Mouse (Mus musculus) adrenal gland, adult 18-20 months (tissue): Measurements from ENCODE around the gene Nup210l. TPM values are rescaled to one million over a fixed set of nuclear protein-coding genes. Genes with fewer than 3 reads are reported as not detected.

Source experiments
- DNase-seq, 2 experiments: peaks; one replicate each; pipeline ENCODE4 v3.0.0; 2021 to 2022; ENCODE audit warnings: low spot score in 2 of 2
- long read RNA-seq, 2 experiments: library from polyadenylated mRNA; stranded (forward); transcript quantifications; one replicate each; pipeline ENCODE4 v2.0.0; 2021
- total RNA-seq, 2 experiments: library from RNA; stranded (reverse); gene quantifications; 1 replicate in 1 of 2; 2 replicates in 1 of 2; pipeline ENCODE4 v1.2.3; 2021

The Nup210l gene
- under 1 TPM; 0.48 to 0.53 TPM for total RNA-seq
- long read RNA-seq, experiment 1, result 0 reads
- long read RNA-seq, experiment 2, result 0 reads

DNA sequence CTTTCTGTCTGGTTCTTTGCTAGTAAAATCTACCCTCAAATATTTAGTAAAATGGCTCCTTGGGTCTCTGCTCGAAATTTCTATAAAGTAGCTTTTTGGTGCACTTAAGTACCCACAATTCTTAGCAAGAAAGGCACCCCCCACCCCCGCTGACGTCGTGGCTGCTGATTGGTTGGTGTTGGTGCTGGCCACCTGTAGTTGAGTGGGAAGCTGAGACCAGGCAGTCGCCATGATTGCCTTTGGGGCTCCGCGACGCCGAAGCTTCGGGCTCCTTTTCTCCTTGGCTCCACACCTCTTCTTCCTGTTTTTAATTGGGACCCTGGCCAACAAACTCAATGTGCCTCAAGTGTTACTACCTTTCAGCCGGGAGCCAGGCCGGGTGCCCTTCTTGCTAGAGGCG is at the start of gene Nup210l:
Gene Nup210l, plus strand, starts transcription at position 195 of the 400 bp plus-strand sequence.
- DNase-seq, result no peak

- DNase-seq, result no peak
These were observed 42.4 kb upstream of the Nup210l start for GRCm38 (mm10) chr3:90061549-90061948.

DNA sequence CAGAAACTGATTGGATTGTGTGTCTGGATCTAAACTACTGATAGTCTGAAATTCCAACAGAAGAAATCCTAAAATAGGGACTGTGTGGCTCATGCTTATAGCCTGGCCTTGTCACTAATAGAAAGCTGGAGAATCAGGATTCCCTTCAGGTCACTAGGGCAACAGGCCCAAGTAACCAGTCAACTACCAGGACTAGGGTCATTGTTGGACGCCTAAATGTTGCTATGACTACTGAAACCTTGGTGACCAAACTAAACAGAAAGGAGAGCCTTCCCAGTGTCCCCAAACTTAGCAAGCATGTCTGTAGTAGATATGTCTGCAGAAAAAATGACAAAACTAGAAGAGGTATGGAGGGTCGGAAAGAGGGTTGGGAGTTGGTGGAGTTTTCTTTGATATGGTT is 41.4 kb upstream of the Nup210l start:
- no peak for DNase-seq

DNA sequence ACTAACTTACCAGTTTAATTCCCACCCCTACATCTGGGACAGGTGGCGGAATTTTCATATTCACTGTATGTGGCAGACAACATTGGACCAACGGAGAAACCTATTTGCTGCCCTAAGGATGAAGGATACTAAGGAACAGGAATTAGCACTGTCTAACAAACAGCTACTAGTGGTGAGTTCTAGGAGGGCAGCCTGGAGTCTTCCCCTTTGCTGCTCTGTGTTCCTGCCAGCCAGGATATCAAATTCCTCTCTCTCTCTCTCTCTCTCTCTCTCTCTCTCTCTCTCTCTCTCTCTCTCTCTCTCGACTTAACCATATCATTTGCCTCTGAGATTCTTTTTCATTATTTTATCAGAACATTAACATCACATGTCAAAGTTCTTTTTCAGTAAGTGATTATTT is 39.5 kb upstream of the Nup210l start:
- DNase-seq, result no peak

DNA sequence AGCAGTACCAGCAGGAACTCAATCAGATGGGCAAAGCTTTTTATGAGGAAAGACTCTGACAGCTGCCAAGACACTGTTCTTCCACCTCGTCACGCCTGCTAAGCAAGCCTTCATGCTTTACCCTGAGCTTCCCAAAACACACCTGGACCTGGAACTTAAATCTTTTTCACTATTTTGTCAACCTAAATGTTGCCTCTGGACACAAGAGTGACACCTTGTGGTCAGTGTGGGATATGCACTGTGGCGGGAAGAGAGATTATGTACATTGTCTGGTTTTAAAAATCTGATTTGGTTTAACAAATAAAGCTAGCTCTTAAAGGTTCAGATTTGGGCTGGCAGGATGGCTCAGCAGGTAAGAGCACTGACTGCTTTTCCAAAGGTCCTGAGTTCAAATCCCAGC is 38.4 kb upstream of the Nup210l start:
- DNase-seq, result no peak

DNA sequence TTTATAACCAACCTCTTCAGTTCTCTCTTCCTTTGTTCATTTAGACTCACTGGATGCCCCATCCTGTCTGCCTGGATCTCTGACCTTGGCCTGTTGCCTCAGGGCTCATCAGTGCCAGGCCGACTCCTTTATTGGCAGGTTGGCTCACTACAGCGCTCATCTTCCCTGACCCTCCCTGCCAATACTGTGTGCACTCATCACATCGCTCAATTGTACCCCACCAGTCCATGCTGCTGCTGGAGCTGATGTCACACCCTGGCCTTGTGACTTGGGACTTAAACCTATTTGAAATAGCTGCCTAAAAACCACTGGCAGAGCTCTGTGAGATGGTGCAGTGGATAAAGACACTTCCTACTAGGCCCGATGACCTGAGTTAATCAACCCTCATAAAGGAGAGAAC is 36.1 kb upstream of the Nup210l start:
- DNase-seq, result no peak

DNA sequence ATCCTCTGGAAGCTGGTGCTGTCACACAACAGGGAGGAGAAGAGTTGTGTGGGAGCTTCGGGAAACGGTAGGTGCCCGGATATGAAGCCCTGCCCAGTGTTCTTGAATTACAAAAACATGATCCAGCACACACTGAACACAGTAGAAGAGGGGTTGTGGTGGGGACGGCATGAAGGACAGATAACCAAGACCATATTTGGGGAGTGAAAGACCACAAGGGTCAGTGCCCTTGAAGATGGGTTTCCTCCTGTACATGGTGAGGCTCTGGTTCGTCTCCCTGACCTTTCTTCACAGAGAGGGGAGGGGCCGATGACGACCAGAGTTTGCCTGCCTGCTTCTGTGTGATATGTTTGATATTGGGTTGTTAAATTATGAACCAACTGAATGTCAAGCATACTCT is 34.2 kb upstream of the Nup210l start:
- no peak for DNase-seq

- no peak for DNase-seq
These were observed 31.6 kb upstream of the Nup210l start, which contains the start of gene Tpm3 for GRCm38 (mm10) chr3:90072294-90072693. Tpm3 (plus strand) TSS chr3:90072649.

GRCm38 (mm10) chr3:90076921-90077716 is 26.8 kb upstream of the Nup210l start:
- DNase-seq, result peak; percentile 82

DNA sequence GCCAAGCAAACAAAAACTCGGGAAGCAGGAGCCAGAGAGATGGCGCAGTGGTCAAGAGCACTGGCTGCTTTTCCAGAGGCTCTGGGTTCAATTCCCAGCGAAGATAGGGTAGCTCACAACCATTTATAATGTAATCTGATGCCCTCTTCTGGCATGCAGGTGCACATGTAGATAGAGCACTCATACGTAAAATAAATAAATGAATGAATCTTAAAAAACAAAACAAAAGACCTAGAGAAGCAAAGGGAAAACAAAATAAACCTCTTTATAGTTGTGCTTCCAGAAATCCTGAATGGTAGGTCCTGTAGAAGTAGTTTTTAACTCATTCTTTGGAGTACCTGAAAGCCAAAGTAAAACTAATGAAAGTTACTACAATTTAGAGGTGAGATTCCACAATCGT is 25.7 kb upstream of the Nup210l start:
- no peak for DNase-seq

- peak; percentile 83 to 87 for DNase-seq
These were observed 24.7 kb upstream of the Nup210l start for GRCm38 (mm10) chr3:90079133-90079762.

DNA sequence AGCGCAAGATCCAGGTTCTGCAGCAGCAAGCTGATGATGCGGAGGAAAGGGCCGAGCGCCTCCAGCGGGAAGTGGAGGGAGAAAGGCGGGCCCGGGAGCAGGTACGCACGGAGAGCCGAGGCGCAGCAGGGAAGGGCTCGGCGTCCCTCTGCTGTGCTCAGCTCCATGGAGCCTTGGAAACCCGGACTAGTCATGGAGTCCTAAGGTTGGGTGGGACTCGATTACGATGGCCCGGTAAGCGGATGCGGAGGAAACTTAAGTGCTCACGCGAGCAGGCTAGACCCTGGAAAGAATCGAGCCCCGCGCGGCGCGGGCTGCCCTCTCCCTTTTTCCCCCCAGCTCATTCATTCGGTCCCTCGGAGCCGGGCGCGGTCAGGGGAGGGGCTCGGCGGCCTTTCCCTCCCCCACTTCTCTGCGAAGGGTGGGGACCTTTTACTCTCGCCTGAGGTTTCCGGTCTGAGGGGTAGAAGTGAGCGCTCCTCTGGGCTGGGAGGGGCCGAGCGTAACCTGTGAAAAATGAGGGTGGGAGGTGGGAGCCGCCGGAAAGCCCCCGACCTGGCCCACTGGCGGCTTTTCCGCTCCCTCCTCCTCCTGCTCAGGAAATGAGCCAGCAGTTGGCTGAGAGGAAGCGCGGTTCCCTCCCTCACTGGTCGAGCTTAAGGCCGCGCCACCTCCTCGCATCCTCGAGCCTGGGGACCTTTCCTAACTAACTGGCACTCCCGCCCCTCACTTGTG is 24.0 kb upstream of the Nup210l start:
- DNase-seq, result peak; percentile 59 to 67

GRCm38 (mm10) chr3:90080498-90080863 is 23.5 kb upstream of the Nup210l start:
- no peak for DNase-seq

- DNase-seq, result no peak
These were observed 22.3 kb upstream of the Nup210l start for GRCm38 (mm10) chr3:90081365-90082240.

DNA sequence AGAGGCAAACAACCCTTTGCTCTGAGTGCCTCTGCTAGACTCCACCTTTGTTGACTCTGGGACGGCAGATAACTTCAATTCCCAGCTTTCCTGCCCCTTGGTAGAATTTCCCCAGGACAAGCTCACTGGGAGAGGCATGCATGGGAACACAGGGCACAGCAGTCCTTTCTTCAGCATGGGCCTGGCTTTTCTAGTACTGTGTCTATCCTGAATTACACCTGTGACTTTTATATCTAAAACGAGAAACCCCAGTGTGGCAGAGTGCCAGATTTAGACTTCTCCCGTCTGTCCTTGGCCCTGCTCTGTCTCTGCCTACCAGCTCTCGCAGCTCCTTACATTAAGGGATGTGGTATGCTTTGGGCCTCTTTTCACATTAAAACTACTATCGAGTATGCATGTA is 20.9 kb upstream of the Nup210l start:
- peak in 1 of 2 experiments; percentile 44 for DNase-seq

GRCm38 (mm10) chr3:90083698-90084324 is 20.1 kb upstream of the Nup210l start:
- no peak for DNase-seq

GRCm38 (mm10) chr3:90084790-90085189 is 19.1 kb upstream of the Nup210l start:
- DNase-seq, result no peak

DNA sequence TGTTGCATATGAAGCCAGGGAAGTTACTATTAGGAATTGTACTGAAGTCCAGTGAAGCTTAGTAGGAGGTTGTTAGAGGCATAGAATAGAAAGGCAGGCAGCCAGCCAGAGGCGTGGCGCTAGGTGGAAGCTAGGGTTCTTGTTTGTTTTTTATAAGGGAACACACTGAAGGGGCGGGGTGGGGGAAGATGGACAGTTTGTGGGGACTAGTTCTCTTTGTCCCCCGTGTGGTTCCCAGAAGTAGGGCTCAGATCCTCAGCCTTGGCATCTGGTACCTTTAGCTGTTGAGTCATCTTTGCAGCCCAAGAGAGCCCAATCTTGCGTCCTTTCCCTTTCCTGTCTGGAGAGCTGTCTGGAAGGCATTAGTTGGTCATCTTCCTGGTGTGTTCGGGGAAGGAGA is 18.7 kb upstream of the Nup210l start:
- peak in 1 of 2 experiments; percentile 22 for DNase-seq

DNA sequence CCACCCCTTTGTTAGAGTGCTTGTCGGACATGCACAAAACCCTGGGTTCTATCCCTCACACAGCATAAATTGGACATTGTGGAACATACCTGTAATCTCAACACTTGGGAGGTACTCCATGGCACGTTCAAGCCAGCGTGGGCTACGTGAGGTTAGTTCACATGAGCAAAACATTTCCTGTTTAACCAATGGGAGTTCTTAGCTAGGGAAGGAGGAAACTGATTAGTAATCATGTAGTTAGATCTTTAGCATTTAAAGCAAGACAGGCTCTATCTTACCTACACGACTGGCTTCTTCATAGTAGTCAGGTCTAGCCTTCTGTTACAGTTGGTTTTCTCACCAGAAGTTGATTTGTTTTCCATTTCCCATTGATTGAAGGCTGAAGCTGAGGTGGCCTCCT is 17.9 kb upstream of the Nup210l start:
- DNase-seq, result no peak

GRCm38 (mm10) chr3:90088617-90089016 is 15.3 kb upstream of the Nup210l start:
- no peak for DNase-seq
